Mouse (Mus musculus) 3134 (cell line): ENCODE results near the gene Pappa.
A peak's percentile ranks its signal among the peaks of the same experiment; 100 is the strongest.

Source experiments
- DNase-seq: peaks from one replicate; pipeline ENCODE4 v3.0.0-alpha.2; 2011; ENCODE audit warnings: low spot score; ENCODE audit not compliant: insufficient read length; ENCODE audit errors: extremely low read depth

The Pappa gene

DNA sequence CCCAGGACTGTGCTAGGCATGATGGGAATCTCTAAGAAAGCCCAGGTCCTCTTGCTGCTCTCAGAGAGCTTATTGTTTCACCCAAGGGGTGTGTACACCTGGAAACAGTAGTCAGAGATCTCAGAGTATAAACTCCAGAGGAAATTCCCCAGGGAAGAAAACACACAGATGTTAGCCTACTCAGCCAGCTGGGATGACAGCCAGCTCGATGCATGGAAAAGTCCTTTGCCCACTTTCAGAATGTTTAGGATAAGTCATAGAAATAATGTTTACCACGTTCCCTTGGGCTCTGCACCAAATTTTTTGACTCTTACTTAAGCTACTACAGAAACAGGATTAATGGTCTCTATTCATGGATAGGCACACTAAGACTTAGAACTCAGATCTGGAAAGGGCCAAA is 143.1 kb downstream of the Pappa start:
- DNase-seq, result no peak

DNA sequence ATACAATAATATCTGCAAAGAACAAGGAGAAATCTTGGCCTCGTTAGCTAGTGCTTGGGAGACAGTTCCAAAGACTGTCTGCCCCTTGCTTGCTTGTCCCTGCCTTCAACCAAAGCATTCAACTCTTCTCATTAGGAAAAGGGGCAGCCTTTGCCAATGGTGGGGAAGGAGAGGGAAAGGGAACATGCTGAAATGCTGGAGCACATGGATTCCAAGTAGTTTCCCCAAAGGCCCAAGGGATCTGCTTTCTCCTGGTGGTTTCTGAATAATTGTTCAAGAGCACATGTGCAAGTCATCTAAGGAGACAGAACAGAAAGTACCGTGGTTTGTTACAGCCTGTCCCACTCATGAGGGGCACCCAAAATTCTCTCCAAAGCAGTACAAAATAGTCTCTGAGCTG is 146.0 kb downstream of the Pappa start:
- DNase-seq, result no peak

DNA sequence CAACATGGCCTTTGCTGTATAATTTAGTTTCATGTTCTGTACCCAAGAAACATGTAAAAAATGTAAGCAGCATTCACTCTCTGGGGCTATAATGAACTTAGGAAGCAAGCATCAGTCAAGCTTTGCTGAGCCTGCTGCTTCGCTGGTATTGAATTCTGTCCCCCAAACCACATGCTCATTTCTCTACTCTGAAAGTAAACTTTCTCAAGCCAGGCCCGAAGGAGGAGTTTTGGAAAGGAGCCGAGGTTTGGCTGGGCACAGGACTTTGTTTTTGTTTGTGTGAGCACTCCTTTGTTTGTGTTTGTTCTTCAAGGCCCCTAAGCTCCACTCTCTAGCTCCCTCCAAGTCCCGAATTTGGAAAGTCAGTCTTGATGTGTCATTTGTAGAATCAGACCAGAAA is 148.3 kb downstream of the Pappa start:
- no peak for DNase-seq

DNA sequence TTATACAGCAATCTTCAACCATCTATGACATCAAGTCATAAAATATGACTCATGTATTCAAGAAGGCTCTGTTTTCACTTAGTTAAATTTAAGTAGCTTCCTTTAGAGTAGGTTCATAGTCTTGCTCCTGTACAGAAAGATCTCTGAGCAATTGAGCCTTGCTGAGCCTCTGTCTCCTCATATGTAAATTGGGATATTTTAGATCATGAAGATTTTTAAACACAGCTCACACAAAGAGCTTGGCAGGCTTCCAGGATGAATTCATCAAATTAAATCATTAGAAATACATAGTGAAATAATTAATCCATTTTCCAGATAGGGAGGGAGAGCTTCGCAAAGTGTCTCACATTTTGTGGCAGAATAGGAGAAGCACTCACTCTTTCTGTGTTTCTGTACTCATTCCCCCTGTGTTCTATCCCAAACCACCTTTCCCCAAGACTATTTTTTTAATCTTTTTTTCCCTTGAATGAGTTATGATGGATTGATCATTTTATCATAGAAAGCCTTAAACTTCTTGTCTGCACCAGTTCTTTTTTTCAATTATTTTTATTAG is 149.4 kb downstream of the Pappa start:
- DNase-seq, result no peak

DNA sequence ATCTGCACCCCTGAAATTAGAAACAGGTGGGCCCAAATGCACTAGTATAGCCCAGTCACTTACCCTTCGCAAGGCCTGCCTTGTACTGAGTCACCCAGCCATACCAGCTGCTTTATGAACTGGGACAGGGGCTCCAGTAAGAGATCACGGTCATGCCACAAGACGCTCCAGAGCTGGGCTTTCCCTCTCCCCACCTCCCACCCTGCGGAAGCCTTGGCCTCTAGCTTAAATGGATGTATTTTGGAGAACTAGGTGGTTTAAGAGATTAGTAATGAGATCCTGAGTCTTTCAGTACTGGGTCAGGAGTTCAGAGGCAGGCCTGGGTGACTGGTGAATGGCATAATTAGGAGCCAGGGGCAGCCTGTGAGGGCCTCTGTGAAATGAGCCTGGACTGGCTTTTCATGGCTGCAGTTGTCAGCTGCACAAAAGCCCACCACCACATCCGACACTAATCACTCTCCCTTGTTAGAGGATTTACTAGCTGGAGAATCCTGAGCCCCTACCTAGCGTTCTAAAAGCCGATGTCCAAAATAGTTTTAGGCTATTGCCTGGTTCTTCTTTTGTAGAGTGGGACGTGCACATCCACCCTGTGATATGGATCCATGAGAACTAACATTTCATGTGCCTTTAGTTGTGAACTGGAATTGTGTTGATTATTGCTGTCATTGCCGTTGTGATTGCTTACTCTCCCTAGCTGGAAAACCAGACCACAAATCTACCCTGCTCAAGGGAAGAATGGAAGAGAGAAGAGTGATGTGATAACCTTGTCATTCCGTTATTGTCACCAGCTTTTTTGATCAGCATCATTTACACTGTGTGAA is 154.7 kb downstream of the Pappa start:
- no peak for DNase-seq

DNA sequence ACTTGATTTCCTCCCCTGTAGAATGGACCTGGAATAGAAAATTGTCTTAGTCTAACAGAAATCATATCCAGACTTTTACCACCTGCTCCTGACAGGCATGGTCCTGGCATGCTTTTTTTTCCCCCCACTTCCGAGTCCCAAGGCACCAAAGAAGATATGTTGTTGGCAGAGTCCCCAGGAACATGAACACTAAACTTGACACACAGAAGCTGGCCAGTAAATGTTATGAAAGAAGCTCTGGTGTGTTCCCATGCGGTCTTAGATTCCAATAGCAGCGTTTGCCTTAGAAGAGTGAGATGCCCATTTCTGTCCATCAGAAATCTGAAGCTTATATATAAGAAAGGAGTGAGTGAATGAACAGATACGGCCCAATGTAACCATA is 155.3 kb downstream of the Pappa start:
- DNase-seq, result no peak

DNA sequence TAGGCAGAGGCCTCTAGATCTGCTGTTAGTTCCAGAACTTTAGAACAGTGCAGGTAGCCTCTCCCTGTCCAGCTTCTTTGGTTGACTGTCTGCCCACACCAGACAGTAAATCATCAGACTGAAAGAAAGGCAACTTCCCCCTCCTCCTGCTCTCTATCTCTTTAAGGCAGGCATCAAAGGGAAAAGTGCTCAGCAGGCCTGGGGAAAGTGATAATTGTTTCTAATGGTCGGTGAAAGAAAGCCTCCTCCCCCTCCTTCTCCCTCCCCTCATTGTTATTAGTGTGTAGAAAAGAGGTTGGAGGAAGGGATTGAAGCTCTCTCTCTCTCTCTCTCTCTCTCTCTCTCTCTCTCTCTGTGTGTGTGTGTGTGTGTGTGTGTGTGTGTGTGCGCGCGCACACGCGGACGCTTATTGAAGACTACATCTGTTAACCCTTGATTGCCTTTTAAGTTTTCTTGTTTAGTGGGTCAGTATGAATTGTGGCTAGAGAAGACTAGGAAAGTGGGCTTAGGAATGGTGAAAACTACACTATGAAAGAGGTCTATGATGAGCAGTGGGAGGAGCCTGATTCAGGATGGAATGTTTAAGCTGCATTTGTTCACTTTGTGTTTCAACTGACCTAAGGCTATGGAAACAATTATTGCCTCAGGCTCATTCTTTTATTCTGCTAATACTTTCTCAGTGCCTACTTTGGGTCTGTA is 156.2 kb downstream of the Pappa start:
- DNase-seq, result no peak

DNA sequence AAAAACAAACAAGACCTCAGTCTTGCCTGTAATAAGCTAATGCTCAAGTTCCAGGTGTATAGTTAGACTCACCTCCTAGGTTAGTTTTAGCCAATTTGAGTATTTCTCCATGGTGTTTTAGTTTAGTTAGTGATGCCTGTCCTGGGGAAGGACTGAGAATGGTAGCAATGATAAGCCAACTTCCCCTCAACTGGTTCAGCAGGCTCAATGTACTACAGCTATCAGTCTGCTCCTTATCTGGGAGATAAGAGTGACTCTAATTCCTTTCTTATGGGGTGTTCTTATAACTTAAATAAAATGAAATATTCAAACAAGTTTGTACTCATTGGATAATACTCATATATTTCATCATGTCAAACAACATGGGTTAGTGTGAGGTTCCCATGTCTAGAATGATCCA is 156.9 kb downstream of the Pappa start:
- no peak for DNase-seq

DNA sequence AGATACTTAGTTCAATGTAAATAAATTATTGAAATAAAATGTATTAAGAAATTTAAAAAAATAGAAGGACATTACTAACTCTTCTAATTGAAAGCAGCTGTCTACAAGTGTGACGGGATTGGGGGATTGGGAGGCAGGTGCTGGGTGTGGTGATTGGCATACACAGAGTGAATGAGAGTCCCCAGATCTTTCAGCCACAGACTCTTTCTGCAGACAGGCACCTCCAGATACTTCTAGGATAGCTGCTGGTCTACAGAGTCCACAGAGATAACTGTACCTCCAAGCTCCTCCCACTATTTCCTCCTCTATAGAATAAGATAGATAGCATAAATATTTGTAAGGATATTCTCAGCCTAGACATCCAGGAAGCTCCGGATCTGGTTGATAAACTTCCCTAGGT is 159.6 kb downstream of the Pappa start:
- DNase-seq, result no peak

DNA sequence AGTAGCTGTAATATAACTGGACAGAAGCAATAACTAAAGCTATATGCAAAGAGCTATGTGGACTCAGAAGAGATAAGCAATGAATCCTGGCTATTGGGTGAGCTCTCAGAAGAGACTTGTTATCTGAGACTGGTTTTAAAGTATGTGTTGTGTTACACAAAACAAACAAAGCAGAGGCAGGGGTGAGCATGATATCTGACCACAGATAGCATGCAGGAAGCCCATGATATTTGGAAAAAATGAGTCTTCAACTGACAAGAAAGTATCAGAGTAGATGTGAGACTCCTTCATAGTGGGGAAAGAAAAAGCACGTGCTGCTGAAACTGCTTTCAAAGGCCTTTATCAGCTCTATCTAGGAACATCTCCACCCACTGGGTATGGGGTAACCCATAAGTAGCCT is 161.2 kb downstream of the Pappa start:
- DNase-seq, result no peak

DNA sequence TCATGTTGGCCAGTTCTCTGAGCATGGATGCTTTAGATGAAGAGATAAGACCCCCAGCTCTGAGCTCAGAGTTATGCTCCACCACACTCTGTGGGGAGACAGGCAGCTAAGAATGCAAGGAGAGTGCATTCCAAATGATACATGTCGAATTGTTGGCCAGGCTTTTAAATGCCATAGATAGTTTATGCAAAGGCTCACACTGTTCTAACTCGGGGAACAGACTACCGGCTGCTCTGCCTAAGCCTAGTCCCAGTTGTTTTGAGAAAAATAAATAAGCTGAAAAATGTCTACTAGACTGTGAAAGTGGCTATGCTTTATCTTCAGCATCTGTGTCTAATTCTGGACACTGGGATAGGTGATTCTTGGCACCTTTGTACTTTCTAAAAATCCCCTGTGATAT is 165.3 kb downstream of the Pappa start:
- DNase-seq, result no peak

DNA sequence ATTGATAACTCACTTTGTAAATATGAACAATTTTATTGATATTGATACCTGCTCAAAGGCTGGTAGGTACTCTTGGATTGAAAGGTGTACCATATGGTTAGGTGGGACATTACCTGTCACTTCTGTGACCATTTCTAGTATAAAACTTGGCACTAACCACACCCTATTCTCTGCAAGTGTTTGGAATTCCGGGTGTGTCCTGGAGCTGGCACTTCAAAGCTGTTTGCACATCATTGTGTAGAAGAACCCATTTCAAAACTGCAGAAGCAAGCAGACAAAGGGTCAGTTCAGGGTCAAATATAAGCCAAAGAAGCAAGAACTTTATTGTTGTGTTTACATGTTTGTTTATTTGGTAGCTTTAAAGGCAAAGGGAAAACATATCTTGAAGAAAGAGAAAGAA is 171.8 kb downstream of the Pappa start:
- no peak for DNase-seq

DNA sequence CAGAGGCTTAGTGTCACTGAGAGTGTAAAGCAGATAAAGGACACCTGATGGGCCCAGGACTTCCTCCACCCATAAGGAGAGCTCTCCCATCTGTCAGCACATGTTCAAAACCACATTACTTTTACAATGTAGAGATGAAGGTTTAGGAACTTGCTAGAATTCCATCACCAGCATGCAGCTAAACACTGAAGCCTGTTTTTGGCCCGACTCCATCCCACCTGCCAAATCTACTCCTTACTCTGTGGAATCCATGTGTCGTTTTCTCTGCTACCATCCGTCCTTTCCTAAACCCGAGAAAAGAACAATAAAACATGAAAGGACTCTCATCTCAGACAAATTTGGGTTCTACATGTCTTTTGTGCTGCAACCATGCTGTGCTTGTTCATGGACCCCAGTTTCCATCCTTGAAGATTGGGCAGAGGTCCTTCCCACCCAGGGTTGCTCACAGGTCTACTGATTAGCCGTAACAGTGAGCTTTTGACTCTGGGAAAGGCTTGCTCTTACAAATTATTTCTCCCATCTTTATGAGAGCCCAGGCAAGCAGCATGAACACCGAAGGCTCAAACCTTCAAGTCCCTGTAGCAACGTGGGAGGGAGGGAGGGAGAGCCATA is 172.5 kb downstream of the Pappa start:
- no peak for DNase-seq

DNA sequence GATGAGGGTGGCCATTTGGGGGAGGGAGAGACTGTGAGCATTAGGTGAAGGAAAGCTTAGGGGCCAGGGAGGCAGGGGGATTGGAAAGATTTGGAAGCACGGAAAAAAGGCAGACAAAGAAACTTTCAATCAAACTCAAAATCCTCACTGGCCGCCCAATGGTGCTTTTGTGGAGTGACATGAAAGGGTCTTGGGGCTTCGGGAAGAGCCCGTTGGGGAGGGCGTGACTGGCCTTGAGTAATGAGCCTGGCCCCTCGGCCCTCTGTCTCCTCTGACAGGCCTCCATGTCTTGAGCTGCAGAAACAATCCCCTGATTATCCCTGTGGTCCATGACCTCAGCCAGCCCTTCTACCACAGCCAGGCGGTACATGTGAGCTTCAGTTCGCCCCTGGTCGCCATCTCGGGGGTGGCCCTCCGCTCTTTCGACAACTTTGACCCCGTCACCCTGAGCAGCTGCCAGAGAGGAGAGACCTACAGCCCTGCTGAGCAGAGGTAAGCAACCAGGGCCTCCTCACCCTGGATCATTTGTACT is 173.1 kb downstream of the Pappa start:
- peak; percentile 6 for DNase-seq

DNA sequence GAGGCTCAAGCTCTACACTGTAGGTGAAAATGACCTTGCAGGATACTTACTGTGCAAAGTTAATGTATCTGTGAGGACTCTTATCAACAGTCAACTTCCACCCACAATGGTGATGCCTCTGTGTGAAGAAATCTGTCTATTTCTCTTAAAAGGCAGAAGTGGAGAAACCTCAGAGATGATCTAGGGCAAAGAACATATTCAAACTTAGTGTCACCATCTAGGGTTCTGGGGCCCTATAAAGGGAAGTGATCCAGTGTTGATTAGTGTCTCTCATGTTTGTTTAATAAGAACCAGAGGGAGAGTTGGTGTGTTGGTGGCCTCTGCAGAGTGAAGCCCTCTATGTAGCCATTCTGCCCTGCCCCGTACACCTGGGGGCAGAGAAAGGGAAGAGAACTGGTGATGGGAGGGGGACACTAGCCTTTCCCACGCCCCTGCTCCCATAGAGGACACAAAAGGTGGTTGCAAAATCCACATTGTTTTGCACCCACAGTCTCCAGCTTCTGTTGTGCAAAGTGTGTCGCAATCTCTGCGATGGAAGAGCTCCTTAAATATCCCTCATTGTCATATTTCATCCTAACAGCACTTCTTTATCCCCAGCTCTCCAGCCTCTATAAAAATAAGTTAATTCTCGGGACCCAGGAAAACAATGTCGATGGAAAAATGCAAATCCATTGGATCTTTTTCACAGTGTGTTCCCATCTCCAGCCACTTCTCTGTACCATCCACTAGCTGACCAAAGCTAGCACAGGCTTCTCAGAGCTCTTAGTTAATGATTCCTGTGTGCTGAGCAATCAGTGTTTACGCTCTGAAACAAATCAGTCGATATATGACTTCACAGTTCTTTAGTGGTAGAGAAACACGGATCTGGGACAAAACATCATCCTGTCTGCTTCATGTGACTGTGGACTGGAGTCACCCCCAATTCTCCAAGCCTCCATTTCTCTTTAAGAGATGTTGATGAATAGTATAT is 174.5 kb downstream of the Pappa start:
- no peak for DNase-seq

DNA sequence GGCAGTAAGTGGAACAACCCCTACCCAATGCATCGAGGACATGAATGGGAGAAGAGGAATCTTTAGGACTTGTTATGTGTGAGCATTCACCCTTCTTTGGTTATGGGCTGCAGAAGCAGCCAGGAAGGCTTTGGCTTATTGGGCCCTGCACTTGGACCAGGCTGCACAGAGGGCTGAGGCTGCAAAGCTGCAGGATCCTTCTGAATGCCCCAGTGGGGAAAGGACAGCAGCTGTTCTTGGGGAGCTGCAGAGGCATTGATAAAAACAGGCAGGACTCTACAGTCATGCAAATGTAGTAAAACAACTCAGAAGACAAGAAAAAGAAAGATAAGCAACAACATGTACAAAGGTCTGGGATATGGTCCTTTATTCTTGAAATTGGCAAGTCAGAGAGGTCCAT is 175.4 kb downstream of the Pappa start:
- DNase-seq, result no peak

DNA sequence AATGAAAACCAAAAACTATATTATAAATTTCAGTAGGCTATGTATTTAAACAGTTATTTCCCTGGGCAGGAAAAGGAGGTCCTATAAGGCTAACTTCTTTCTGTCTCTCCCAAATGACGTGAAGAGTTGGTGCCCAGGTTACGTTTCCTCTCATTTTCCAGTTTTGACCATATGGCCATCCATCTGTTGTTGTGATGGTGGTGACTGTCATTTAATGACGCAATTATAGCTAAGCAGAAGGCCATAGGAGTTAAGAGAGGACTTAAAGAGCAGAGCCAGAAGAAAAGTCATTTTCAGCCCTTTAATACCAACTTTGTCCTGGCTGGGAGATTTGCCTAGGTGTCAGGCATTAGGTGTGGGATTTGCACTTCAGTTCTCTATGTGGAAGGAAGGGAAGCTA is 176.5 kb downstream of the Pappa start:
- DNase-seq, result no peak

DNA sequence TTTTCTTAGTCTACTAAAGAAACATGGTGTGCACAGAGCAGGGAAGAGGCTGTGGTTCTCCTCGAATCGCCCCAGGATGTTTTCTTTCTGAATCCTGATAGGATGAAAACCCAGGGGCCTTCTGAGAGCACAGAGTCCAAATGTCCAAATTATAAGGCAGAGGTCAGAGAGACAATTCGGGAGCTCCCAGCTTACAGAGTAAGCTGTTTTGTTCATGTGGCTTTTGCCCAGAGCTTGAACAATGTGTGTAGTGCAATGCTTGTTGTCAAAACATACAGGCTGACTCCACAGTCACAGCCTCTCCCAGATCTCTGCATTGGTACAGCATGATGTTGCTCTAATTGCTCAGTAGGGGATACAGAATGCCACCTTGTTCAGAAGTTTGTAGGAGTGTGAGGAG is 178.7 kb downstream of the Pappa start:
- no peak for DNase-seq

DNA sequence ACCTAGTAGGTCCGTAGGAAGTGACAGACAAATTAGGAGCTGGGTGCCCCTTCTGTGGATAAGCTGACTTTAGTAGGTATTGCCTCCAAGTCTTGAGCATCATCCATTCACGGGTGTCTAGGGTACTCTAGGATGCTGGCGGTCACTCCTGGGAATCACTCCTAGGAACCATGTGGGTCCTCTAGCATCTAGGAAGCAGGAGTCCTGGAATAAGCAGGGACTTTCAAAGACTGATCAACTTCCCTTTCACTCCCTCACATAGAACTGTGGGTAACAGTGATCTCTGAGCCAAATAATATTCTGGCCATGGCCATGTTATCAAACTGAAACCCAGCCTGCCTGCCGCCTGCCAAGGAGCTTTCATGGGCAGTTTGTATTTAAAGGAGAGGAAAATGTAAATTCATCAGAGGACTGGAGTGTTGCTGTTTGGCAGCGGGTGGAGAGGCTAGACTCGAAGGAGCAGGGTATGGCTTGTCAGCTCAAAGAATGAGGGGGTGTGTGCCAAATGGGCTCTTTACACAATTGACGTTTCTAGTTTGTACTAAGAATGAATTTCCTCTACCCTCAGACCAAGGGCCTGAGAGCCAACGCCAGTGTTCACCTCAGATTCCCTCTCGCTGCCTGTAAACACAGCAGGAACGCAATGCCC is 194.0 kb downstream of the Pappa start:
- no peak for DNase-seq

DNA sequence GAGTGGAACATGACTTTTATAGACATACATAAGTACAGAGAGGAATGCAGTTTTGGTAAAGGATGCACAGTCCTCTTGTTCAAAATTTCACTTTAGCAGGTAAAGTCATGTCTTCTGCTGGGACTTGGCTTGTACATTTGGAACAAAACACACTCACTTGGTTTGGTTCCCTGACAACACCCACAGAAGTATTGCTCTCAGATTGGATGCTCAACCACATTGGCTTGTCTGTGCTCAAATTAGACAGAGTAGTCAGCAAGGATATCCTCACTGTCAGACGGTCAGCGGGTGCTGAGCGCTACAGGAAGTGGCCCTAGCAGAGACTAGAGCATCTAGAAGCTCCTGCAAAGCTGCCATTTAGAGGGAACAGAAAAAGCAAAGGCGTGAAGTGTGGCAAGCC is 197.4 kb downstream of the Pappa start:
- DNase-seq, result no peak
